Mouse (Mus musculus): ENCODE data around the gene Cntnap2.

Gene Cntnap2

DNA sequence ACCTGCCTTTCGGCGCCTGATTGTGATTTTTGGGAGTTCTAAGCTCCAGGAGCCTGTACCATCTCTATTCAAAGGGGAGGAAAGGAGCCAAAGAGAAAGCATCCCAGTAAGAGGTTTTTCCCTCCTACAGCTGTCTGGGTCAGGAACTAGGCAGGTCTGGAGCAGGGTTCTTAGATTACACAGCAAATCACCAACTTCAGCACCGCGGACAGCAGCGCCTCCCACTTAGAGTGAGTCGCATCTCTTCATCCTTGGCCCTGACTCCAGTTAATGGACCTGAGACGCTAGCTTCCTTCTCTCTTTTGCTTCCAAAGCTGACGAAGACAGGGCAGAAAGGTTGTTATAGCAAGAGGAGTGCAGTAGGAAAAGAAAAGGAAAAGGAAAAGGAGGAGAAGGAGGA is at the start of gene Cntnap2:
Cntnap2 (plus strand) TSS at position 267 of the 400 bp plus-strand sequence.
- no peak for DNase-seq (ENCODE audit: low spot score in 2 of 2)

DNA sequence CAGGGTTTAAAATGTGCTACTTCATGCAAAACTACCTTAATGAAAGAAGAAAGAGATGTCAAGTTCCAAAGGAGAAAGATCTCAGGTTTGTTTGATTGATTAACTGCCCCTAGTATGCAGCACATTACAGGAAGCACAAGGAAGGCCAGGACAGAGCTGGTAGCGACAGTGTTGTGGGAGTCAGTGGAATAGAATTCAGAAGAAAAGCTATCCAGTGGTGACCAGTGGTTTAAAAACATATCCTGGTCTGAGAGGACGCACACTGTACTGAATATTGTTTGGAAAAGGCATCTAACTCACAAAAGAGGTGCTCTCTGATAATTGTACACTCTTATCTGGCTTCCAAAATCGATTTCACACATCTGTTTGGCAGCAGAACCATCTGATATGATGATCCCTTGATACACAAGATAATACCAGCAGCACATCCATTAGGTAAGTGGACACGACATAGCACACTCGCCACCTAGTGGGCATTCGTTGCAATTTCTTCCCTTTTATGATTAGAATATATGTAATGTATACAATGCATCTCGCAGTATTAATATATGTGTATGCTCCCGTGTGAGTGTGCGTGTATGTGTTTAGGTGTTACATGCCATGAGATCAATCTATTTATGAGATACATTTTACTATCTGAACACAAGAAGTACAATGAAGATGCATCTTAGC is 33.0 kb upstream of the Cntnap2 start:
- DNase-seq (ENCODE audit: low spot score in 2 of 2), result no peak

DNA sequence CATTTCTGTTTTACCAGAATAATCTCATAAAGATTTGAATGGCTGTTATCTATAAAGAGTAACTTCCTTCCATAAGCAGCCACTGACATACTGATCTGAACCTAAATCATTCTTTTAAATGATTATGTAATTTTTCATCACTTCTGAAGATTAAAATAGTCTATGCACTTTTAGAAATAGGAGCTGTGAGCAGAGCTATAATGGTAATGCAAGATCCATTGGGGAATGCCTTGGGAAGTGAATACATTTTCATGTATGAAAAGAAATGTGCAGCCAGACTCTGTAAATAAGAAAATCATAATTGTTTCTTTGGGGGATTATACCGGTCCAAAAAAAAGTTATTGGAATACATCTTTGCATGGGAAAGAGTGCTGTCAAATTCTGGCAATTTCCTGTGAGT is 19.7 kb upstream of the Cntnap2 start:
- DNase-seq (ENCODE audit: low spot score in 2 of 2), result no peak

DNA sequence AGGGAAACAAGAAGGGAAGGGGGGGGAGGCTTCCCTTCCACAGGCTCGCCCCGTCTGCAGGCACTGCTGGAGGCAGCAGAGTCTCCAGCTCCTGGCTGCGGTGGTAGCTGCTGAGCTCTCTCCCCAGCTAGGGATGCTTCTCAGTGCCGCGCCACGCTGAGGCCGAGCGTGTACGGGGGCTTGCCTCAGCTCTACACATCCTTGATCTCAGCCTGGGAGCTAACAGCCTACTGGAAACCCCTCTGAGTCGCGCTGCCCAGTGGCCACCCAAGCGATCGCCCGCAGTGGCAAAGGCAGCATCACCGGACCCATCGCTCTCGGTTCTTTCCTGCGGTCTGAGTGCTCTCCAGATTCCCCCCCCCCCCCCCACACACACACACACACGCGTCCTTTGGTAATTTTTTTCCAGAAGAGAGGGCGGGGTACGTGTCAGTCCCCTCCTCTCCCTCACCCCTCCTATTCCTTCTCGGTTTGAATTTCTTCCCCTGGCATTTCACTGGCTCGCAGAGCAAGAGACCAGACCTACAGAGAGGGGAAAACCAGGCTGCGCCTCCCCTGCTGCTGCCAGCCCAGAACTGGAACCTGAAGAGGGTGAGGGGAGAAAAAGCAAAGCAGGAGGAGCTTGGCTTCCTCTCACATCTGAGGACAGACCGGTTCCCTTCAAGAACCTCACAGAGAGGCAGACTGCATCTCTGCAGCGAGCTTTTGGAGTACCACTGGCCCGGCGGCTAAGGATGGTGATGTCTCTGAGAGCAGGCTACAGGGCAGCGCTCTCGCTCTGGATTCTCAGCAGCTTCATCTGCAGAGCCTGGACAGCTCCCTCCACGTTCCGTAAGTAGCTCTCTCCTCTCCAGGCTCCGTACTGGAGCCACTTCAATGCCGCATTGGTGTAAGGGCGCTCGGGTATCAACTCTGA is 657 bp downstream of the Cntnap2 start:
- no peak for DNase-seq (ENCODE audit: low spot score in 2 of 2)

GRCm38 (mm10) chr6:45062214-45062997 is 3.2 kb downstream of the Cntnap2 start:
- DNase-seq (ENCODE audit: low spot score in 2 of 2), result no peak

- DNase-seq (ENCODE audit: low spot score in 2 of 2), result no peak
These were observed 29.1 kb downstream of the Cntnap2 start for GRCm38 (mm10) chr6:45088304-45088703.

DNA sequence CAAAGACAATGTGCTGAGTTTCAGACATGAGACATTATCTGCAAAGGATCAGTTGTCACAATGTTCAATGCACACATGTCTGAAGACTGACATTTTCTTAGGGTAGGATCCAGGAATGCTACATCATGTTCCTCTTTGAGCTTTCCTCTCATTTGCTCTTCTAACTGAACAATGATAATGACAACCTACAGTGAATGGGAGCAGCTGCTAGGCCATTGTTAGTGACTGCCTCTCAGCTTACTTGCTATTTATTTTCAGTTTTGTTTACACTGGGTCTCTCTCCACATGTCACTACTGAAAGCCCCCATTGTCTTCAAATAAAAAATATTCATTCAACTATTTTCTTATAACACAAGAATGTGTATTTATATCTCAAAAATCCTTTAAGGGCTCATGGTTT is 54.5 kb downstream of the Cntnap2 start:
- no peak for DNase-seq (ENCODE audit: low spot score in 2 of 2)

DNA sequence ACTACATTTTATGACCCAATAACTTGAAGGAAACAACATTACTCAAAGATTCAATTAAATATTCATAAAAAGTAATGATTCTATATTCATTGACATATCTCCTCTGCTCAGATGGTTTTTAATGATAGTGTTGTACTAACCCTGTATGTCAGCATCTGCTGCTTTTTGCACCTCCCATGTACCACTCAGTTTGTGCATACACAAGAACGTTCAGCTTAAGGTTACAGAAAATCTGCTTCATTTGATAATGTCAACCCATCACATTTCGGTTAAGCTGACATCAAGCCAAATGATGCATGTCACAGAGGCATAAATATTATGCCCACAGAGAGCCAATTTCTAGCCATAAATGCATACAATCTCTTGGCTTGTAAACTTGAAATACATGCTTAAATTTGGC is 85.7 kb downstream of the Cntnap2 start:
- DNase-seq (ENCODE audit: low spot score in 2 of 2), result no peak

GRCm38 (mm10) chr6:45205039-45205438 is 145.9 kb downstream of the Cntnap2 start:
- DNase-seq (ENCODE audit: low spot score in 2 of 2), result no peak

GRCm38 (mm10) chr6:45214330-45214729 is 155.2 kb downstream of the Cntnap2 start:
- DNase-seq (ENCODE audit: low spot score in 2 of 2), result no peak

DNA sequence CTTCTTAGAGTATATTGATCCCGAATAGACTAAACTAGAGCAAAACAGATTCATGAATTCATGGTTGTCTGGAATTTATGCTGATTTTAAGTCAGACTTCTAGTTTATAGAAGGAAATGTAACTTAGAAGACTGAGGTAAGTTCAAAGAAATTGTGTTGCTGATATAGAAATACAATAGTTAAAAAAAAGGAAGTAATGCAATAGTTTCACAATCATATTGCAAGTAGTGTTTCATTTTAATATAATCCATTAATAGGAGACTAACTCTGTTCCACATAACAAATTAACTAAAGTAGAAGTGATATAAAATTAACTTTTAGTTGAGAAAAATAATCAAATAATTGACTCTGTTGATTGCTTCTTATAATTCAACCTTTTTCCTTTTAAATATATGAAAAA is 169.8 kb downstream of the Cntnap2 start:
- no peak for DNase-seq (ENCODE audit: low spot score in 2 of 2)

- no peak for DNase-seq (ENCODE audit: low spot score in 2 of 2)
These were observed 173.4 kb downstream of the Cntnap2 start for GRCm38 (mm10) chr6:45232571-45232970.

DNA sequence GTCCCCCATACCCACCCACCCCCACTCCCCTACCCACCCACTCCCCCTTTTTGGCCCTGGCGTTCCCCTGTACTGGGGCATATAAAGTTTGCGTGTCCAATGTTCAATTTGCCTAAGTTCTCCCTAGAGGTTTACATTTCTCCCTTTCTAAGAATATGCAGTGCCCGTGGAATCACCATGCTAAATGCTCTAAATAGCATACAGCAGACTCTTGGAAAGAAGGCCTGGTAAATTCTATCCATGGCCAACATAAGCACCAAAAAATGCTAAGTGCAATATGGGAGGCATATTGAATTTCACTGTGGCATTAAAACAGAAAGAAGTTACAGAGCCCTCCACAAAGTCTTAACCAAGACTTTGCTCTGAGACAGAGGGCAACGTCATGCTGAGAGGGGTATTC is 177.4 kb downstream of the Cntnap2 start:
- DNase-seq (ENCODE audit: low spot score in 2 of 2), result no peak

DNA sequence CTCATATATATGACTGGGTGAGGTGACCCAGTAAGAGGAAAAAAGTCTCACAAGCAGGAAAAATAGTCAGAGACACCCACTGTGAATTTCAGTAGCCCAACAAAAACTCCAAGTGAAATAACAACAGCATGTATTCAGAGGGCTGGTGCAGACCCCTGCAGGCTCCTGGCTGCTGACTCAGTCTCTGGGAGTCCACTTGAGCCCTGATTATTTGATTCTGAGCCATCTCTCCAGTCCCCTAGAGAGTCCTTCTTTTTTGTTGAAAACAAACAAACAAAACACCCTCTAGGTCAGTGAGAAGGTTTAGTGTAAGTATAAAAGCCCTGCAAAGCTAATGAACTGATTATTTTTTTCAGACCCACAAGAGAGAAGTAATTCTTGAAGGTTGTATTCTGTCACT is 179.0 kb downstream of the Cntnap2 start:
- DNase-seq (ENCODE audit: low spot score in 2 of 2), result no peak

DNA sequence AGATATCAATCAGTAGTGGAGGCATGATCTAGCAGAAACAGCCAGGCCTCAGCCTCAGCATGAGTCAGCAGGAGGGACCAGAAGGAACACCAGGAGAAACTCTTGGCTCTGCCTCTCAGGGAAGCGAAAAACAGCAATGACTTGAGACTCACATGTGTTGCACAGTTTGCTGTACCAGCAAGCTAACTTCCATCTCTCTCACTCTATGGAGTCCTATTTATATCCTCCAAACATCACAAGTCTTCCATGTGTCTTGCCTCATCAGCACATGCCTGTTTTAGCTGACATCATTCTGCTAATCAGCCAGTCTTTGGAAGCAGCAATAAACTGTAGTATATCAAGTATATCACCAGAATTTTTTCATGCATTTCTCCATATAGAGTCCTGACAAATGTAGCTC is 182.1 kb downstream of the Cntnap2 start:
- DNase-seq (ENCODE audit: low spot score in 2 of 2), result no peak

DNA sequence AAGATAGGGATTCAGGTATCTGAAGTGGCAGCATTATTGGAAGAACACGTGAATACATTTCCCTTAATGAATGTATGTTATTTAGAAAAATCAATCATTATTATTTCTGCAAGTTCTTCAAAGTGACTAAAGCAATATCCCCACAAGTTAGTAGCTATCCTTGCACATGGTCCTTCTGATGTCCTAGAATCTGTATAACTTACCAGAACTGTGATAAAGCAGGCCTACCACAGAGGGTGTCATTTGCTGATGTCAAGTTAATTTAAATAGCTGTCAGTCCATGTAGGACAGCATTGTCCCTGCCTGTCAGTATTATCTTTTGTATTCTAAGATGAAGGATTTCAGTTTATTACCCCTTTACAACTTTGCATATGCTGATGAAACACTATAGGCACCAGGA is 185.5 kb downstream of the Cntnap2 start:
- DNase-seq (ENCODE audit: low spot score in 2 of 2), result no peak

GRCm38 (mm10) chr6:45258047-45258446 is 198.9 kb downstream of the Cntnap2 start:
- no peak for DNase-seq (ENCODE audit: low spot score in 2 of 2)

DNA sequence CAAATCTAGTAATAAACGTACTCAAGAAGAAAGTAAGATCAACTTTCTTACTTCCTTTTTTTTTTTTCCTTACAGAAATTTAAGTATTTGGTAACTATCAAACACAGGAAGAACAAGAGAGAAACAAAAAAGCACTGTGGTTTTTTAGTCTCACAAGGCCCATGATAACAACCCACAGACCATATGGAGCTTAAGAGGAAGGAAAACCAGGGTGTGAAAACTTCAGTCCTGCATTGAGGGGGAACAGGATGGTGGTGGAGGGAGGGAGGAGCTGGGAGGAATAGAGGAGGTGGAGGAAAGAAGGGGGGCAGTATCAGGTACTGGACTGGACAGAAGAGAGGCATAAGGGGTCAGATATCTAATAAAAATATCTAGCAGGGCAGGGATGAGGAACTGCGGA is 212.4 kb downstream of the Cntnap2 start:
- DNase-seq (ENCODE audit: low spot score in 2 of 2), result no peak

- DNase-seq (ENCODE audit: low spot score in 2 of 2), result no peak
These were observed 214.2 kb downstream of the Cntnap2 start for GRCm38 (mm10) chr6:45273259-45273775.

GRCm38 (mm10) chr6:45290154-45290553 is 231.0 kb downstream of the Cntnap2 start:
- no peak for DNase-seq (ENCODE audit: low spot score in 2 of 2)

GRCm38 (mm10) chr6:45317455-45317854 is 258.3 kb downstream of the Cntnap2 start:
- no peak for DNase-seq (ENCODE audit: low spot score in 2 of 2)

DNA sequence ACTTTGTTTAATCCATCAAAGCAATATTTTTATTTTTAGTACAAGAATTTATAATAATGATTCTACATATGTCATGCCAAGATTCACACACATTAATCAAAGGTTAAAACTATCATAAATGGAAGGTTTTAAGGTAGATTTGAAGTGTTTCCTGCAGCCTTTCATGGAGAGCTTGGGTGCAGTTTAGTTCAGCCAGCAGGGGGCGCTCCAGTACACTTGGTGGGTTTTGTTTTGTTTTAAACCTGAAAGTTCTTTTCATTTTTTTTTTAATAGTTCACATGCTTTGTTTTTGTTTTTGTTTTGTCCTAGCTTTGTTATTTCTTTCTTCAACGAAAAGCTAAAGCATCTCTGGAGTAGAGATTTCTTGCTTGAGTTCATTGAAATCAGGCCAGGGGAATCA is 264.3 kb downstream of the Cntnap2 start:
- DNase-seq (ENCODE audit: low spot score in 2 of 2), result no peak

All from heart, adult 9 months (tissue).